Mouse (Mus musculus) A20 (cell line): Measurements from ENCODE around the gene Unkl.

ENCODE experiments used
- DNase-seq: peaks from one replicate; pipeline ENCODE4 v3.0.0-alpha.2; 2011; ENCODE audit warnings: low read depth, low spot score

The Unkl gene

GRCm38 (mm10) chr17:25188150-25189031 is at the start of gene Unkl:
TSS of gene Unkl (plus strand) at chr17:25188397.
- peak; percentile 84 for DNase-seq

- no peak for DNase-seq
Measured at GRCm38 (mm10) chr17:25138803-25139202, 49.4 kb upstream of the Unkl start.

DNA sequence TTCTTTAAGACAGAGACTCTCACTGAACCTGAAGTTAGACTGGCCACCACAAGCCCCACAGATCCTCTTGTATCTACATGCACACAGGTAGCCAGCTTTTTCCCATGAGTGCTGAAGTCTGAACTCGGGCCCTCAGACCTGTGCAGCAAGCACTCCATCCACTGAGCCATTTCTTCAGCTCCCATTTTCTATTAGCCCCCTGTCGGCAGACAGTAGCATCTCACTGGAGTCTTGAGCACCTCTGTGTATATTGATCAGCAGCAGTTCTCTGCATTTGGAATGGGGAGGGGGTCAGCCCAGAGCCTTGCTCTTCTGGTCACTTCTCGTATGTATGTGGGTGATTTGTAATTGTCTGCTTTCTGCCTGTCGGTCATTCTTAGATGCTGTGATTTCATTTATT is 48.2 kb upstream of the Unkl start:
- DNase-seq = peak; percentile 15

DNA sequence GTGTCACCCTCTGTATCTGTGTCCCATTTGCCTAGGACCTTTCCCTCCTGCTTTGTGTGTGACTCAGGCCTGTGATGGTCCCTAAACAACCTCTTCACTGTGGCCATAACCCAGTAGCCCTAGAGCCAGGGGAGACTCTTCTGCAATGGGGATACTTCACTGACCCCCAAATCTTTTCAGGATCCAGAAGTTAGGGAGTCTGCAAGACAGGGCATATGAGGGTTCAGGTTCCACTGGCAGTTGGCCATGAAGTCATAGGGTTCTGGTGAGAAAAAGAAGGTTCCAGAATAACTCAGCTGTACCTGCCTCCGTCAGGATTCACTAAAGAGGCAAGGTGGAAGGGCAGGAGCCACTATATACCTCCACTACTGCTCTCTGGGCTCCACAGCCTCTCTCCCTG is 26.0 kb upstream of the Unkl start, which contains the start of gene Ccdc154:
Ccdc154 (plus strand) TSS at position 301 of the 400 bp plus-strand sequence.
- no peak for DNase-seq

DNA sequence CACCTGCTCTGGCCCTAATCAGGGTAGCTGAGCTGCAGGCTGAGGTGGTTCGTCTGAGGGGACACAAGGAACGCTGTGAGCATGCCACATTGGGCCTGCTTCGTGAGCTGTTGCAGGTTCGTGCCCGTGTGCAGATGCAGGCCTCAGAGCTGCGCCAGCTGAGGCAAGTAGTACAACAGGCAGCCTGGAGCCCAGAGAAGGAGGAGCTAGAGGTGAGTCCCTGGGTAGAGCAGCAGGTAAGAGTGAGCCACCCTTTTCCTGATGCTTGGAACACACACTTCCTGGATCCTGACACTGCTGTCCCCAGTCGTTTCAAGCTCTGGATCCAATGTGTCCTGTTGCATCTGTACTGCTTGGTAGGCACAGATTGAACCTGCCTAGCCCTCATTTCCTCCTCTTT is 24.8 kb upstream of the Unkl start:
- DNase-seq = no peak

GRCm38 (mm10) chr17:25164770-25165169 is 23.4 kb upstream of the Unkl start:
- no peak for DNase-seq

- DNase-seq = no peak
Measured at GRCm38 (mm10) chr17:25165970-25166671, 22.1 kb upstream of the Unkl start.

GRCm38 (mm10) chr17:25169706-25170105 is 18.5 kb upstream of the Unkl start:
- no peak for DNase-seq

- DNase-seq = no peak
Measured at GRCm38 (mm10) chr17:25172558-25172957, 15.6 kb upstream of the Unkl start.

GRCm38 (mm10) chr17:25175411-25175810 is 12.8 kb upstream of the Unkl start, which contains the start of gene Gm38655:
TSS of gene Gm38655 (minus strand) at chr17:25175471.
- no peak for DNase-seq

GRCm38 (mm10) chr17:25183232-25183631 is 5.0 kb upstream of the Unkl start:
- DNase-seq = peak; percentile 48

DNA sequence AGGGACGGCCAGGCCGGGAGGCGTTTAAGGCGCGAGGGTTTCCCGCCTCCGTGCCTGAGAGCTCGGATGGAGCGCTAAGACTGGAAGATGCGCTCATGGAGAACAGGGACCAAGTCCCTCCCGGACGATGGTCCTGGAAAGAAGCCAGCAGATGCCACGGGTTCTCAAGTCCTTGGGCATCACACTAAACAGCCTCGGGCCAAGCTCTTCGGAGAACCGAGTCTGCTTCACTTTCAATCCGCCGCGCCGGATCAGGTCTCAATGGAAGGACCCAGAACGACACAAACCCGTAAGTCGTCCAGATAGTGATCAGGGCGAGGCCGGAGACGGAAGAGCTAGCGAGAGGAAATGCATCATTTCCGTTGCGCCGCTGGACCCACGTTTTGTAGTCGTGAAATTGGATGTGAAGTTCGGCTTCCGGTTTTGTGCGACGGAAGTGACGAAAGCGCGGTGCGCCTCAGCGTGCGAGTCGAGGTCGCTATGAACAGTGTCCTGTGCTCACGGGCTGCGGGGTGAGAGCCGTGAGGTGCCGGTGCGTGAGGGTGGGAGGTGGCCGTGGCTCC is 4.0 kb upstream of the Unkl start, which contains the start of gene BC003965:
BC003965 (plus strand) TSS at position 426 of the 563 bp plus-strand sequence.
- peak; percentile 99 for DNase-seq

DNA sequence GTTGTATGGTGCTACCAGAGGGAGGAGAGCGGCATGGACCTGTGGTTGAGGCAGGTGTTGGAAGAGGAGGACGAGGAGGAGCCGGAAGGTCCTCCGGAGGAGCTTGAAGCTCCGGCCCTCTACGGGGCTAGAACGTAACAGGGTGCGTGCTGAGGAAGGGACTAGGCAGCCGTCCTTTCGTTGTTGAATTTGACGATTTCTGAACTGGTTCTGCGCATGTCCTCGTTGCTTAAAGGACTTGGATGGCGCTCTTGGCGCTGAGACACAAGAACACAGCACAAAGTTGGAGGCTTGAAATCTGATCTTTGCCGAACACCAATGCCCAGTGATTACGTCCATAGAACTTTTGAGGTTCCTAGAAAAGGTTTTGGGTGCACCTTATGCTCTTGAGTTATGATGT is 3.2 kb upstream of the Unkl start:
- DNase-seq = no peak

DNA sequence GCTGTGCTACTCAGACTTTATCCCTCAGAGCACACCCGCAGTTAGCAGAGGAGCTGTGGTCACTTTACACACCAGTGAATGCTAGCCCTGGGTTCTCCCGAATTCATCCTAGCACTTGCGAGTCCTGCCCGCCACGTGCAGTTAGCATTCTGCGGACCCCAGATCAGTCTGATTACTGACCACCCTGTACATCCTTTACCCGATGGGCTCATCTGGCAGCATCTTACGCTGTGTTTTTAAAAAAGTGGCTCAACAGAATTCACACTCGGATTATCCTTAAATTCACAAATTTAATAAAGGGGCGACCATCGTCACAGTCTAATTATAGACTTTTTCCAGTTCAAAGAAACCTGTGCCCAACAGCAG is 430 bp upstream of the Unkl start:
- no peak for DNase-seq

DNA sequence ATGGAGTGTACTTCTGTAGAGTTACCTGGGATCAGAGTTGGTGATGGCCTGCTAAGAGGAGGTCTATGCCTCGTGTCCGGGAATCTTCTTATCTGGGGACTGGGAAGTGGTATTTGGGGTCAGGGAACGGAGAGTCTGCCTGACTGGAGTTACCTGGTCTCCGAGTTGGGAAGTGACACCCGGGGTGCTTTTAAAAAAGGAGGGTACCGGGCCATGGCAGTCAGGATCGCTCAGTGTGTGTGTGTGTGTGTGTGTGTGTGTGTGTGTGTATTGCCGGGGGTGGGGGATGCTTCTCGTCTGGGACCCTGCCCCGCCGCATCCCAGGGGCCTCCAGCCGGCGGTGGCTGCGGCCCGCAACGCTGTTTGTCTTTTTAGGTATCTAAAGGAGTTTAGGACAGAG is 894 bp downstream of the Unkl start:
- DNase-seq = no peak

GRCm38 (mm10) chr17:25202401-25202800 is 14.2 kb downstream of the Unkl start:
- DNase-seq = no peak

DNA sequence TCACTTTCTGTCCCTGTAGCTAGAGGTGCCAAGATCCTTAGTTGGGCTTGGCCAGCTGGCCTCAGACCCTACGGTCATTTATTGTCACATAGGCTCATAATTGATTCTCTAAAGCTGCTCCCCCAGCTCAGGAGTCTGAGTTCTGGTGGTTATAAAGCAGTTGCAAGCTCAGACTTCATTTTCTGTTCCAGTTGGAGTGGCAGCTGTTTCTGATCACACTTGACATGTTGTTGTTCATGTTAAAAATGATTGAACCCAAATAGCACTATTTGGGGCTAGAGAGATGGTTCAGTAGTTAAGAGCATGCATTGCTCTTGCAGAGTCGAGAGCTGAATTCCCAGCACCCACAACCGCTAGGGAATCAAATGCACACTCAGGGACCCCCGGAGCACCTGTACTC is 21.8 kb downstream of the Unkl start:
- no peak for DNase-seq

- no peak for DNase-seq
Measured at GRCm38 (mm10) chr17:25210680-25211466, 22.7 kb downstream of the Unkl start.

DNA sequence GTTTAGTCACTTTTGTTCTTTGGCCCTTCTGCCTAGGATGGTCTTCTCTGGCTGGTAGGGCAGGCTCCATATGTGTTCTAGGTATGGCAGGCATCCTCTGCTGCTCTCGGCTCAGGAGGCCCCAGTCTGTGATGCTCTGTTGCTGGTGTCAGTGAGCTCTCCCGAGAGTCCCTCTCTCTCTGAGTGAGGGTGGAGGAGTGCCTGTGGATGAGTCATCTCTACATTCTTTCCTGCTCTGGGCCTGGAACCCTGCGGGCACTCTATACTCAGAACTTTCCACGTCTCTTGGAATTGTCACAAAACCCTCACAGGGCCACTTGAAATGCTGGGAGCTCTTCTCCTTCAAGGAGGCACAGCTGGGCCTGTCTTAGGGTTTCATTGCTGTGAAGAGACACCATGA is 23.5 kb downstream of the Unkl start:
- no peak for DNase-seq

DNA sequence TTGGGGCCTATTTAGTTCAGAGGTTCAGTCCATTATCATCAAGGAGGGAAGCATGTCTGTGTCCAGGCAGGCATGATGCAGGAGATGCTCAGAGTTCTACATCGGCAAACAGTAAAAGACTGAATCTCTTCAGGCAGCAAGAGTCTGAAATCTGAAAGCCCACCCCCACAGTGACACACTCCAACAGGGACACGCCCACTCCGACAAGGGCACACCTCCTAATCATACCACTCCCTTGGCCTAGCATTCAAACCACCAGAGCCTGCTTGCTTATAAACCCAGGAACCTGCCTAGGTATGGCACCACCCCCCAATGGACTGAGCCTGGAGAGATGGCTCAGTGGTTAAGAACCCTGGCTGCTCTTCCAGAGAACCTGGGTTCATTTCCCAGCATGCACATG is 27.2 kb downstream of the Unkl start:
- DNase-seq = no peak

DNA sequence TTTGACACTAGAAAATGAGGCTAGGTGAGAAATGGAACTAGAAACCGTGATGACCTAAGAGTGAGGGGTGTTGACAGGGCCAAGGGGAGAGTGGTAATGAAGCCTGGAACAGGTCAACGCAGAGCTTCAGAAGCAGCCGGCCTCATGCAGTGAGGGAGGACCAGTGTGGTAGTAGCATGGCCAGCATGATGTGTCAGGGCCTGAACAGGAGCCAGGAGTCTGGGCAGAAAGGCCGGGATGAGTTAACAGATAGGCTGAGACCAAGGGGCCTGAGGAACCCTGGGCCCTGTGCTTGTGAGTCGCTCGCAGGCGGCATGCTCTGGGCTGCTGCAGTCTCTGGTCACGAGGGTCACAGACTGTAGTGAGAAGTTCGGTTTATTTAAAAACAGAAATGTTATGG is 30.8 kb downstream of the Unkl start:
- no peak for DNase-seq
